Mouse (Mus musculus) forebrain, postnatal 0 days (tissue): ENCODE results near the gene Gcnt3. TPM values are rescaled to one million over a fixed set of nuclear protein-coding genes. Genes with fewer than 3 reads are reported as not detected.
A peak's percentile ranks its signal among the peaks of the same experiment; 100 is the strongest.

Experiments used
- ATAC-seq: fragments of 200-750 bp; cut with Nextera tagmentation; 2 replicates; pipeline ENCODE4 v1.8.0; 2017; ENCODE audit warnings: mild to moderate bottlenecking, moderate library complexity
- DNase-seq: peaks from one replicate; pipeline ENCODE4 v3.0.0-alpha.2; 2015
- H3K27ac ChIP-seq: fragments of 300-500 bp; sonication (generic); 2 replicates; pipeline ENCODE4 v1.5.1; 2014; ENCODE audit warnings: low read depth, mild to moderate bottlenecking, antibody characterized with exemption, low read length, moderate library complexity, mixed read lengths
- H3K27me3 ChIP-seq: fragments of 300-500 bp; sonication (generic); 2 replicates; pipeline ENCODE4 v1.6.1; 2014; ENCODE audit warnings: mild to moderate bottlenecking, low read length, mixed read lengths; ENCODE audit not compliant: insufficient read depth
- H3K36me3 ChIP-seq: fragments of 300-500 bp; sonication (generic); 2 replicates; pipeline ENCODE4 v1.6.1; 2014; ENCODE audit warnings: mild to moderate bottlenecking, moderate library complexity; ENCODE audit not compliant: insufficient read depth
- H3K4me1 ChIP-seq: fragments of 300-500 bp; sonication (generic); 2 replicates; pipeline ENCODE4 v1.6.1; 2014; ENCODE audit warnings: antibody characterized with exemption; ENCODE audit not compliant: insufficient read depth
- H3K4me2 ChIP-seq: fragments of 300-500 bp; sonication (generic); 2 replicates; pipeline ENCODE4 v1.6.1; 2014; ENCODE audit warnings: low read depth, mild to moderate bottlenecking, moderate library complexity
- H3K4me3 ChIP-seq: fragments of 300-500 bp; sonication (generic); 2 replicates; pipeline ENCODE4 v1.5.1; 2014; ENCODE audit warnings: low read depth, low read length, mixed read lengths
- H3K9ac ChIP-seq: fragments of 300-500 bp; sonication (generic); 2 replicates; pipeline ENCODE4 v1.6.1; 2014; ENCODE audit warnings: mild to moderate bottlenecking
- H3K9me3 ChIP-seq: fragments of 300-500 bp; sonication (generic); 2 replicates; pipeline ENCODE4 v1.6.1; 2016; ENCODE audit warnings: low read length
- CTCF ChIP-seq: sonication (generic); IDR thresholded peaks from 2 replicates; pipeline ENCODE4 v1.5.1; 2016; ENCODE audit warnings: antibody characterized with exemption, control low read depth, low read depth
- WGBS: fragments of 180-500 bp; shearing (Covaris S2); extraction: QIAGEN DNeasy Blood & Tissue Kit; methylation state at CpG from one replicate; pipeline ENCODE4 v1.1.7; 2014; 5-methylcytosine and 5-hydroxymethylcytosine counted together
- polyA plus RNA-seq: library from polyadenylated mRNA; unstranded; fragments of >200 nt; fragmentation: Nextera tagmentation; extraction: Ambion mirVana; gene quantifications from 2 replicates; pipeline ENCODE4 v1.2.1, GENCODE M21; 2015
- total RNA-seq: library from RNA; depleted of rRNA; stranded (reverse); fragments of >200 nt; gene quantifications from 2 replicates; pipeline ENCODE4 v1.2.3, GENCODE M21; 2014; rRNA removed

Gcnt3 gene
- total and polyA plus RNA-seq, 2 experiments from 2014 or later = not detected

GRCm38 (mm10) chr9:69990346-69990745 lies 47.5 kb downstream of the Gcnt3 start:
- peak overlapping the region; percentile 99 for H3K4me3 ChIP-seq
- no peak overlapping the region for H3K27ac ChIP-seq
- no peak for TF ChIP-seq CTCF
- peaks cover 12% of the 10 kb centered on the region for H3K36me3 ChIP-seq
- DNase-seq (peak; percentile 10), ATAC-seq (no peak)
- H3K9me3 ChIP-seq = no peaks in the 10 kb centered on the region
- H3K9ac ChIP-seq = peak overlapping the region; percentile 98
- 10% methylated on average over 5 of the region's 5 CpGs for WGBS
- H3K4me2 ChIP-seq = peak overlapping the region; percentile 65
- peaks cover 8% of the 10 kb centered on the region; the same call in 1 of the 2 replicates for H3K4me1 ChIP-seq
- H3K27me3 ChIP-seq = no peaks in the 10 kb centered on the region

GRCm38 (mm10) chr9:69989303-69990121 lies 48.4 kb downstream of the Gcnt3 start, which contains the start of gene Bnip2:
Gene Bnip2, plus strand, starts transcription at chr9:69989466.
- Histone ChIP-seq H3K36me3 (peaks cover 5% of the 10 kb centered on the region), H3K9me3 (no peaks in the 10 kb centered on the region), H3K27me3 (no peaks in the 10 kb centered on the region), H3K9ac (peak within 1 kb of the TSS; percentile 98), H3K4me2 (peak within 1 kb of the TSS; percentile 65), H3K27ac (peak within 1 kb of the TSS; percentile 90), H3K4me3 (peak within 1 kb of the TSS; percentile 99), H3K4me1 (peaks cover 8% of the 10 kb centered on the region; the same call in 1 of the 2 replicates)
- DNase-seq (peak; percentile 94), ATAC-seq (peak; percentile 87)
- TF ChIP-seq CTCF = peak; percentile 20
- under 1% methylated on average over 74 of the region's 76 CpGs for WGBS

GRCm38 (mm10) chr9:69988706-69989302 lies 49.1 kb downstream of the Gcnt3 start:
- Histone ChIP-seq H3K4me2 (peak overlapping the region; percentile 65), H3K27ac (peak overlapping the region; percentile 90), H3K4me3 (peak overlapping the region; percentile 99), H3K9me3 (no peaks in the 10 kb centered on the region), H3K9ac (peak overlapping the region; percentile 98), H3K4me1 (peaks cover 8% of the 10 kb centered on the region; the same call in 1 of the 2 replicates), H3K27me3 (no peaks in the 10 kb centered on the region), H3K36me3 (peaks cover 5% of the 10 kb centered on the region)
- DNase-seq (no peak), ATAC-seq (no peak)
- no peak for TF ChIP-seq CTCF
- 38% methylated on average over 16 of the region's 16 CpGs for WGBS

- under 1% methylated on average over 3 of the region's 3 CpGs for WGBS
- DNase-seq = peak; percentile 87
Observed at GRCm38 (mm10) chr9:69987579-69987978, 50.3 kb downstream of the Gcnt3 start.

GRCm38 (mm10) chr9:69986571-69986970 lies 51.3 kb downstream of the Gcnt3 start:
- Histone ChIP-seq H3K36me3 (no peaks in the 10 kb centered on the region), H3K4me2 (no peak overlapping the region), H3K9me3 (no peaks in the 10 kb centered on the region), H3K9ac (no peak overlapping the region), H3K4me3 (no peak overlapping the region), H3K4me1 (peaks cover 8% of the 10 kb centered on the region; the same call in 1 of the 2 replicates), H3K27ac (no peak overlapping the region), H3K27me3 (no peaks in the 10 kb centered on the region)
- DNase-seq (no peak), ATAC-seq (no peak)
- no peak for TF ChIP-seq CTCF
- WGBS = 80% methylated on average over 5 of the region's 5 CpGs

More at GRCm38 (mm10) chr9:69987579-69987978, 50.3 kb downstream of the Gcnt3 start:
- TF ChIP-seq CTCF = peak; percentile 81
- H3K9ac ChIP-seq = no peak overlapping the region
- peaks cover 8% of the 10 kb centered on the region; the same call in 1 of the 2 replicates for H3K4me1 ChIP-seq
- no peak overlapping the region for H3K27ac ChIP-seq
- H3K9me3 ChIP-seq = no peaks in the 10 kb centered on the region
- peaks cover 5% of the 10 kb centered on the region for H3K36me3 ChIP-seq
- no peak overlapping the region for H3K4me2 ChIP-seq
- no peak for ATAC-seq
- no peaks in the 10 kb centered on the region for H3K27me3 ChIP-seq
- no peak overlapping the region for H3K4me3 ChIP-seq

- Histone ChIP-seq H3K27me3 (no peaks in the 10 kb centered on the region), H3K4me1 (peaks cover 8% of the 10 kb centered on the region; the same call in 1 of the 2 replicates), H3K4me3 (no peak overlapping the region), H3K27ac (no peak overlapping the region), H3K4me2 (no peak overlapping the region), H3K9ac (no peak overlapping the region), H3K36me3 (no peaks in the 10 kb centered on the region), H3K9me3 (no peaks in the 10 kb centered on the region)
- ATAC-seq (no peak), DNase-seq (no peak)
- TF ChIP-seq CTCF = no peak
- 81% methylated on average over 10 of the region's 10 CpGs for WGBS
Observed at GRCm38 (mm10) chr9:69986063-69986462, 51.8 kb downstream of the Gcnt3 start.

- H3K4me1 ChIP-seq = 0 out of 2 replicates have a peak, but pooled peaks cover 4% of the 10 kb centered on the region
- ATAC-seq = no peak
- H3K4me2 ChIP-seq = no peak overlapping the region
- no peak for DNase-seq
- no peak overlapping the region for H3K4me3 ChIP-seq
- H3K27me3 ChIP-seq = no peaks in the 10 kb centered on the region
- TF ChIP-seq CTCF = no peak
- H3K36me3 ChIP-seq = no peaks in the 10 kb centered on the region
- no peak overlapping the region for H3K27ac ChIP-seq
- H3K9ac ChIP-seq = no peak overlapping the region
- H3K9me3 ChIP-seq = no peaks in the 10 kb centered on the region
- 71% methylated on average over 1 of the region's 1 CpGs for whole genome bisulfite sequencing
Observed at GRCm38 (mm10) chr9:69985526-69985925, 52.4 kb downstream of the Gcnt3 start.

Other genes starting within 250 kb of the Gcnt3 start
- 69.4 and 75.0 TPM in 2 replicates for gene Bnip2, start 48.6 kb downstream of the Gcnt3 start, total RNA-seq
- 48.5 and 53.2 TPM in 2 replicates for gene Bnip2, start 48.6 kb downstream of the Gcnt3 start, polyA plus RNA-seq
- gene Gtf2a2, start 25.5 kb downstream of the Gcnt3 start, total RNA-seq = 139 and 206 TPM in 2 replicates
- gene Gtf2a2, start 25.5 kb downstream of the Gcnt3 start, polyA plus RNA-seq = 257 and 317 TPM in 2 replicates
- gene Fam81a, start 104.5 kb upstream of the Gcnt3 start, total RNA-seq = 25.6 and 33.5 TPM in 2 replicates
- gene Fam81a, start 104.5 kb upstream of the Gcnt3 start, polyA plus RNA-seq = 16.4 and 29.4 TPM in 2 replicates
- 4.6 and 6.2 TPM in 2 replicates for gene Myo1e, start 169.3 kb upstream of the Gcnt3 start, total RNA-seq
- 2.2 and 3.6 TPM in 2 replicates for gene Myo1e, start 169.3 kb upstream of the Gcnt3 start, polyA plus RNA-seq